Mouse (Mus musculus) layer of hippocampus, adult 18-20 months (tissue): ENCODE results near the gene Chic1. TPM values are rescaled to one million over a fixed set of nuclear protein-coding genes. Genes with fewer than 3 reads are reported as not detected.

Experiments used
- DNase-seq, 2 experiments: peaks; one replicate each; pipeline ENCODE4 v3.0.0; 2022; ENCODE audit warnings: low spot score in 2 of 2
- total RNA-seq, 2 experiments: library from RNA; stranded (reverse); gene quantifications; 2 replicates each; pipeline ENCODE4 v1.2.3; 2021

The Chic1 gene
- total RNA-seq, 2 experiments from 2014 or later = 22.7 to 24.3 TPM

DNA sequence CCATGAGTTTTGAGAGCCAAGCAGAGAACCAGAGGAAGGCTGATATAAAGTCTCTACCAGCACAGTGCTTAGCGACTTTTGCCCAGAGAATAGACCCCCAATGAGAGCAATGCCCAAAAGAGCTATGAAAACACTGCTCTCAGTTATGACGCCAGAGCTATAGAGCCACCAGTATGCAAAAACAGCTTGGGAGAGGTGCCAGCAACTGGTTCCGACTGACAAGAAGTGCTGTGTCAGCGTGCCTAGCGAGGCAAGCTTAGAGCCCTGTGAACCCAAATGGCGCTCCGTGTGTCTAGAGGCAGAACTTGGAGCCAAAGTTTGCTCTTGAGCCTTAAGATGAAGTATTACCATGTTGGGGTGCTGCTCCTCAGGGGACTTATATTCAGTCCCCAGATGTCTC, 71.4 kb downstream of the Chic1 start:
- DNase-seq = no peak

DNA sequence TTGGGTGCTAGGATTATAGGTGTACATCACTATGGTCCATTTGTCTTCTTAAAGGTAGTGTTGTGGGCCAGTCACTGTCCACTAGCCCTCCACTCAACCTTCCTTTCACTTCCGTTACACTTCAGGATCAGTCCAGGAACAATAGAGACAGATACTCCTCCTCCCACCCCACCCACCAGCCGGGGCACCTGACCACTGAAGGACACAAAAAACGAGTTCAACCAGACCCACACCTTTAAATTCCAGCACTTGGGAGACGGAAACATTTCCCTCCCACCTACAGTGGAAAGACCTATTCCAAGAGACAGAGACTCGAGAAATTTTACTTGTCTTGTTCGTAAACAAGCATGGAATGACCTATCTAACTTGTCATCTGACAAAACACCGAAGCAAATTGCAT, 76.0 kb downstream of the Chic1 start:
- no peak for DNase-seq

DNA sequence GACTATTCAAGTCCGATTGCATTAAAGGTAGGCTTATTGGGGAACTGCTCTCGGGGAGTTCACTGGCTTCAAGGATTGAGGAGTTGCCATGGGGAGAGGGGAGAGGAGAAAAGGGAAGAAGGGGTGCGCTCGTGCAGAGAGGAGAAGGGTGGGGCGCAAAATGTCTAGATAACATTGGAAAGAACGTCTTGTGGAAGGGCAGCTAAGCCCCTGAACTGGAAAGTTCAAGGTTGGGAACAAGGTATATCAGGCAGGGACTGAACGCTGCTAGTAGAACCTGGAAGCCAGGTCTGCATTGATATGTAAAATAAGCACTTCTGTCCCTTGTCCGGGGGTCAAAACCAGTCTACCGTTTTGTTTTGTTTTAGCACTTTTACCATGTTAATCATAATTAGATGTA, 81.7 kb downstream of the Chic1 start:
- no peak for DNase-seq

DNA sequence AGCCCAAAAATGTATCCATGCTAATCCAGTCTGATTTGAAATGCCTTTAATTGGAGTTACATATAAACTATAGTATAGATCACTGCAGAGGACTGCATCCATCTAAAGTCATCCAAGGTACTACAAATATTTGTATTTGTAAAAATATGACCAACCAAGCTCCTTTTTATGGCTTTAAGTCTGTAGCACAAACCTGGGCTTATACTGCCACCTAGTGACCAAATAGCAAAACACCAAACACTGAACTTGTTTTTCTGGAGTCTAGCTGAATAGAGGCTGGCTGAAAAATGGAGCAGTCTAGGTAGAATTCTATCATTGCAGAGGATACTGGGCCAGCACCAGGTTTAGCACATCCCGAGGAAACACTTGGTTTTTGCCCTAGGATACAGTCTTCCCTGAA, 84.5 kb downstream of the Chic1 start:
- peak; percentile 29 to 60 for DNase-seq

DNA sequence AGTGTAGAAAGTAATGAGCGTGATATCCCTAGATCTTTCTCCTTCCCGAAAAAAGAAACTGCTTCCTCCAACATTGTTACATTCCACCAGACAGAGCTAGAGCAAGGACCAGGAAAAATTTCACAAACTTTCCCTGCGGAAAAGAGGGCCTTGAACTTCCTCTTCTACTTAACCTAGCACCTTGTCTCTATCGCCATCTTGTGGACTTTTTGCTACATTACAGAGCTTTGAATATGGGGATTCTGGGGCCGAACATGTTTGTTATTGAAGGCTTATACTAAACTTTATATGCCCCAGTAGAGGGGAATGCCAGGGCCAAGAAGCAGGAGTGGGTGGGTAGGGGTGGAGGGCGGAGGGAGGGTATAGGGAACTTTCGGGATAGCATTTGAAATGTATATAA, 87.5 kb downstream of the Chic1 start:
- DNase-seq = peak in 1 of 2 experiments; percentile 24

Other genes with a start within 250 kb of the Chic1 start
- 10 to 100 TPM; 82.2 to 90.0 TPM for gene Nap1l2, start 169.8 kb upstream of the Chic1 start, total RNA-seq
- gene Cdx4, start 35.1 kb upstream of the Chic1 start, total RNA-seq = not detected
- not detected for gene Tsx, start 58.0 kb downstream of the Chic1 start, total RNA-seq
- not detected for gene Gm26992, start 65.5 kb downstream of the Chic1 start, total RNA-seq